Mouse (Mus musculus): ENCODE measurements around the gene Mllt1. TPM values are rescaled to one million over a fixed set of nuclear protein-coding genes. Genes with fewer than 3 reads are reported as not detected.

The Mllt1 gene
- polyA plus RNA-seq (2012; fragmentation: generic; extraction: Trizol), result 28.5 TPM

DNA sequence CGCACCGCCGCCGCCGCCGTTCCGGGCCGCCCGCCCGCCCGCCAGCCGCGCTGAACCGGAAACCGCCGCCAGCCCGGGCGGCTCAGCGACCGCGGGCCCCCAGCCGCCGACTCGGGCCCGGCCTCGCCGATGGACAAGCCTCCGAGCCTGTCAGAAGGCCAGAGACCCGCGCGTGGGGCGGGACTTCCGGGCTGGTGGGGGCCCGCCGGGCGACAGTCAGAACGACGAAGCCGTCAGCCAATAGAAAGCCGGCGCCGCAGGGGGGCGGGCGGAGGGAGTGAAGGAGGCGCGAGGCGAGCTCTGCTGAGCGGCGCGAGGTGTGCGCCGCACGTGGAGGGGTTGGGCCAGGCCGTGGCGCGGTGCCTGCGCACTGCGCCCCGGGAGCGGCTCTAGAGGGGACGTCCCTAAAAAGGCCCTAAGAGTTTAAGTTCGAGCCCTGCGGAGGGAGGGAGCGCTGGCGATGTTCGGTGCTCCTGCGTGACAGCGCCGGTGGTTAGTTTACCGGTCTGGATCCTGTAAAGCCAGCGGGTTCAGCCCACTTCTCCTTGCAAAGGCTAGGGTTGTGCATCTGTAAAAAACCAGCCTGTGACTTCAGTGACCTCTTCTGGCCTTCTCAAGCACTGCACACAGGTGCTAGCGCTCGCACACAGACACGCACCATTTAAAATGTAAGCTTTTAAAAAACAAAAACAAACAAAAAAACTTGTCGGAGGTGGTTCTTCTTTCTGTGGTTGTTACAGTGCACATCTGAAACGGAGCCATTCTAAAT lies at the start of gene Mllt1:
TSS of gene Mllt1 (minus strand) at position 53 of the 769 bp plus-strand sequence.
- Histone ChIP-seq H3K4me3 (peak within 1 kb of the TSS; percentile 49), H3ac (ENCODE audit: control insufficient read depth, insufficient read length) (peak within 1 kb of the TSS; percentile 95), H3K27me3 (ENCODE audit: control insufficient read depth, insufficient read depth, insufficient read length) (peaks cover 8% of the 10 kb centered on the region), H3K4me2 (ENCODE audit: low read depth) (peak within 1 kb of the TSS; percentile 89), H3K79me2 (ENCODE audit: control insufficient read depth, insufficient read depth) (peaks cover 41% of the 10 kb centered on the region), H3K36me3 (ENCODE audit: control insufficient read depth, insufficient read depth) (no peaks in the 10 kb centered on the region)
- TF ChIP-seq USF1 (IDR thresholded peaks at IDR 0.05; ENCODE audit: low read depth), result no peak
- peak; percentile 53 for TF ChIP-seq POLR2A (IDR thresholded peaks at IDR 0.05; ENCODE audit: insufficient read length, low read depth)
- no peak for TF ChIP-seq E2F4 (IDR thresholded peaks at IDR 0.05; ENCODE audit: insufficient read depth)
- peak; percentile 15 for TF ChIP-seq MAX (IDR thresholded peaks at IDR 0.05; ENCODE audit: low read depth)

DNA sequence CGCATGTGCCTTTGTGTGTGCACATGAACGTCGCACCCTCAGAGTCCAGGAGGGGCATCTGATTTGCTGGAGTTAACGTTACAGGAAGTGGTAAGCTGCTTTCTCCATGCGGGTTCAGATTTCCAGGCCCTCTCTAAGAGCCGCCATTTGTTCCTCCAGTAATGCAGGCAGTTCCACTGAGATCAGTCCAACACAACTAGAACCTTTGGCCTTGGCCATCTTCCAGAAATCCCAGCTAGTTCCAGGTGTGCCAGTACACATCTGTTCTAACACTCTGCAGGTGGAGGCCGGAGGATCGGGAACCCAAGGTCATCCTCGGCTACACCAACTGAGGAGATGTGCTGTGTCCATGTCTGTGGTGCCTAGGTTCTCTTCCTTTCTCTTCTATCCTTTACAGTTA lies 49.7 kb upstream of the Mllt1 start:
- Histone ChIP-seq H3K4me3 (no peak overlapping the region), H3K79me2 (ENCODE audit: control insufficient read depth, insufficient read depth) (no peaks in the 10 kb centered on the region), H3K4me2 (ENCODE audit: low read depth) (no peak overlapping the region), H3ac (ENCODE audit: control insufficient read depth, insufficient read length) (no peak overlapping the region), H3K36me3 (ENCODE audit: control insufficient read depth, insufficient read depth) (no peaks in the 10 kb centered on the region), H3K27me3 (ENCODE audit: control insufficient read depth, insufficient read depth, insufficient read length) (peaks cover 12% of the 10 kb centered on the region)
- no peak for TF ChIP-seq CEBPB (IDR thresholded peaks at IDR 0.05; ENCODE audit: insufficient read depth, poor library complexity, severe bottlenecking)
- no peak for TF ChIP-seq MYOD1 (IDR thresholded peaks at IDR 0.05; ENCODE audit: control insufficient read depth in 1 of 3, insufficient read length in 2 of 3, low read depth in 2 of 3)
- TF ChIP-seq TCF12 (IDR thresholded peaks at IDR 0.05; ENCODE audit: insufficient read depth, poor library complexity, severe bottlenecking), result no peak
- TF ChIP-seq E2F4 (IDR thresholded peaks at IDR 0.05; ENCODE audit: insufficient read depth), result no peak
- TF ChIP-seq MAX (IDR thresholded peaks at IDR 0.05; ENCODE audit: low read depth), result no peak
- no peak for TF ChIP-seq REST (IDR thresholded peaks at IDR 0.05; ENCODE audit: insufficient read depth, insufficient read length)
- TF ChIP-seq POLR2A (IDR thresholded peaks at IDR 0.05; ENCODE audit: insufficient read length, low read depth), result no peak
- TF ChIP-seq TCF3 (IDR thresholded peaks at IDR 0.05; ENCODE audit: insufficient read length, low read depth), result no peak
- no peak for TF ChIP-seq SRF (IDR thresholded peaks at IDR 0.05; ENCODE audit: control insufficient read depth, insufficient read length, low read depth)
- TF ChIP-seq MYOG (IDR thresholded peaks at IDR 0.05; ENCODE audit: control insufficient read depth in 1 of 3, insufficient read depth in 1 of 3, insufficient read length in 2 of 3, low read depth in 2 of 3), result no peak
- TF ChIP-seq USF1 (IDR thresholded peaks at IDR 0.05; ENCODE audit: low read depth), result no peak
- TF ChIP-seq POLR2AphosphoS2 (IDR thresholded peaks at IDR 0.05; ENCODE audit: insufficient read length, low read depth), result no peak

DNA sequence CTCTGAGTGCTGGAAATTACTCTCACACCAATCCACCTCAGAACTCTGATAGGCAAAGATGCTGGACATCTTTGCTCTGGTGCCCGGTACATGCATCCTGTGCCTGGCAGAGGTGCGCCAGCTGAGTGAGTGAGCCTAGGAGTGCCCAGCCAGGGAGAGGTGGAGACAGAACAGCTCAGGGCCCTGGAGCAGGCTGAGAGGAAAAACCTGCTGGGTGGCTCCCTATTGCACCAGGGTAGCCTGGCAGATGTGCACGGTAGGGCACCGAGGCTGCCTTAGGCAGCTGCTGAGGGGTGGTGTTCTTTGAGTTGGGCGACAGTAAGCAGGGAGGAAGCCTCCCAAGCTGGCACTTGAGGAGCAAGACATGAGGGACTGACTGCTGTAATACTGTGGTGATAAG lies 46.8 kb upstream of the Mllt1 start, which contains the start of gene Acer1:
TSS of gene Acer1 (minus strand) at position 114 of the 400 bp plus-strand sequence.
- no peak within 1 kb of the TSS for H3K4me3 ChIP-seq
- H3K4me2 ChIP-seq (ENCODE audit: low read depth), result no peak within 1 kb of the TSS
- H3K36me3 ChIP-seq (ENCODE audit: control insufficient read depth, insufficient read depth), result no peaks in the 10 kb centered on the region
- TF ChIP-seq MYOD1 (IDR thresholded peaks at IDR 0.05; ENCODE audit: control insufficient read depth in 1 of 3, insufficient read length in 2 of 3, low read depth in 2 of 3) (no peak), CEBPB (IDR thresholded peaks at IDR 0.05; ENCODE audit: insufficient read depth, poor library complexity, severe bottlenecking) (no peak), E2F4 (IDR thresholded peaks at IDR 0.05; ENCODE audit: insufficient read depth) (no peak)
- H3ac ChIP-seq (ENCODE audit: control insufficient read depth, insufficient read length), result no peak within 1 kb of the TSS
- no peaks in the 10 kb centered on the region for H3K79me2 ChIP-seq (ENCODE audit: control insufficient read depth, insufficient read depth)
- peaks cover 26% of the 10 kb centered on the region for H3K27me3 ChIP-seq (ENCODE audit: control insufficient read depth, insufficient read depth, insufficient read length)

DNA sequence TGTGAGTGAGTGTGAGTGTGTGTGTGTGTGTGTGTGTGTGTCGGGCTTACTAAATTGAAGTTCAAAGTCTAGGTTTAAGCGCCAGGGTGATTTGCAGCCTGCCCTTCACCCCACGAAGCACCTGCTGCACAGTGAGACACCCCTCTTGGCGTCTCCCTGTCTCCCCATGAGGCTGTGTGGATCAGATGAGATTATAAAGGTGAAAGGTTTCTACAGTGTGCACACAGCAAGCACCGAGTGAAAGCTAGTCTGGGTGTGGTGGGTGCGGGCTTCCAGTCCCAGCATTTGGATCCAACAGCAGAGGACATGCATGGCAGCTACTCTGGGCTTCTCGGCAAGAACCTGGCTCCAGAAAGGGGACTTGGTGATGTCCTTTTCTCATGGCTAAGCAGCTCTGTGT lies 45.8 kb upstream of the Mllt1 start:
- Histone ChIP-seq H3K4me3 (no peak overlapping the region), H3K36me3 (ENCODE audit: control insufficient read depth, insufficient read depth) (no peaks in the 10 kb centered on the region), H3K79me2 (ENCODE audit: control insufficient read depth, insufficient read depth) (no peaks in the 10 kb centered on the region), H3ac (ENCODE audit: control insufficient read depth, insufficient read length) (no peak overlapping the region), H3K27me3 (ENCODE audit: control insufficient read depth, insufficient read depth, insufficient read length) (peaks cover 35% of the 10 kb centered on the region), H3K4me2 (ENCODE audit: low read depth) (no peak overlapping the region)
- TF ChIP-seq MYOG (IDR thresholded peaks at IDR 0.05; ENCODE audit: control insufficient read depth in 1 of 3, insufficient read depth in 1 of 3, insufficient read length in 2 of 3, low read depth in 2 of 3), result no peak
- TF ChIP-seq TCF12 (IDR thresholded peaks at IDR 0.05; ENCODE audit: insufficient read depth, poor library complexity, severe bottlenecking), result no peak
- no peak for TF ChIP-seq POLR2AphosphoS2 (IDR thresholded peaks at IDR 0.05; ENCODE audit: insufficient read length, low read depth)
- TF ChIP-seq POLR2A (IDR thresholded peaks at IDR 0.05; ENCODE audit: insufficient read length, low read depth), result no peak
- TF ChIP-seq MAX (IDR thresholded peaks at IDR 0.05; ENCODE audit: low read depth), result no peak
- no peak for TF ChIP-seq TCF3 (IDR thresholded peaks at IDR 0.05; ENCODE audit: insufficient read length, low read depth)
- no peak for TF ChIP-seq E2F4 (IDR thresholded peaks at IDR 0.05; ENCODE audit: insufficient read depth)
- no peak for TF ChIP-seq SRF (IDR thresholded peaks at IDR 0.05; ENCODE audit: control insufficient read depth, insufficient read length, low read depth)
- no peak for TF ChIP-seq USF1 (IDR thresholded peaks at IDR 0.05; ENCODE audit: low read depth)
- TF ChIP-seq REST (IDR thresholded peaks at IDR 0.05; ENCODE audit: insufficient read depth, insufficient read length), result no peak
- no peak for TF ChIP-seq MYOD1 (IDR thresholded peaks at IDR 0.05; ENCODE audit: control insufficient read depth in 1 of 3, insufficient read length in 2 of 3, low read depth in 2 of 3)
- no peak for TF ChIP-seq CEBPB (IDR thresholded peaks at IDR 0.05; ENCODE audit: insufficient read depth, poor library complexity, severe bottlenecking)

DNA sequence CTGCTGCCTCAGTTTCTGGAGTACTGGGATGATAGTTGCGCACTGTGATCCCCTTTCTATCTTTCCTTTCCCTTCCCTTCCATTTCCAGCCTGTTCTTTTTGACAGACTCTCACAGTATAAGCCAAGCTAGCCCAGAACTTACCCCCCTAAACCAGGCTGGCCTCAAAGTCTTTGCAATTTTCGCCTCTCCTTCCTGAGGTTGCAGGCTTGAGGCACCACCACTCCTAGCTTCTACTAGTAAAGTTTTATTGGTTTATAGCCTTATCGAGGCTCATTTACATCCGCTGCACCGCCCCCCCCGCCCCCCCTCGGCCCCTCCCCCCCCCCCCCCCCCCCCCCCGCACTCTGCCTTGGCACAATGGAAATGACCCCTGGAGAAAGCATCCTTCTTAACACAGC lies 44.3 kb upstream of the Mllt1 start:
- Histone ChIP-seq H3K4me3 (no peak overlapping the region), H3K4me2 (ENCODE audit: low read depth) (no peak overlapping the region), H3ac (ENCODE audit: control insufficient read depth, insufficient read length) (no peak overlapping the region), H3K36me3 (ENCODE audit: control insufficient read depth, insufficient read depth) (no peaks in the 10 kb centered on the region), H3K79me2 (ENCODE audit: control insufficient read depth, insufficient read depth) (no peaks in the 10 kb centered on the region), H3K27me3 (ENCODE audit: control insufficient read depth, insufficient read depth, insufficient read length) (peaks cover 49% of the 10 kb centered on the region)
- no peak for TF ChIP-seq E2F4 (IDR thresholded peaks at IDR 0.05; ENCODE audit: insufficient read depth)
- TF ChIP-seq MYOD1 (IDR thresholded peaks at IDR 0.05; ENCODE audit: control insufficient read depth in 1 of 3, insufficient read length in 2 of 3, low read depth in 2 of 3), result no peak
- TF ChIP-seq USF1 (IDR thresholded peaks at IDR 0.05; ENCODE audit: low read depth), result no peak
- no peak for TF ChIP-seq REST (IDR thresholded peaks at IDR 0.05; ENCODE audit: insufficient read depth, insufficient read length)
- TF ChIP-seq POLR2AphosphoS2 (IDR thresholded peaks at IDR 0.05; ENCODE audit: insufficient read length, low read depth), result no peak
- no peak for TF ChIP-seq CEBPB (IDR thresholded peaks at IDR 0.05; ENCODE audit: insufficient read depth, poor library complexity, severe bottlenecking)
- no peak for TF ChIP-seq MAX (IDR thresholded peaks at IDR 0.05; ENCODE audit: low read depth)
- TF ChIP-seq SRF (IDR thresholded peaks at IDR 0.05; ENCODE audit: control insufficient read depth, insufficient read length, low read depth), result no peak
- no peak for TF ChIP-seq TCF3 (IDR thresholded peaks at IDR 0.05; ENCODE audit: insufficient read length, low read depth)
- no peak for TF ChIP-seq TCF12 (IDR thresholded peaks at IDR 0.05; ENCODE audit: insufficient read depth, poor library complexity, severe bottlenecking)
- no peak for TF ChIP-seq POLR2A (IDR thresholded peaks at IDR 0.05; ENCODE audit: insufficient read length, low read depth)
- TF ChIP-seq MYOG (IDR thresholded peaks at IDR 0.05; ENCODE audit: control insufficient read depth in 1 of 3, insufficient read depth in 1 of 3, insufficient read length in 2 of 3, low read depth in 2 of 3), result no peak
